Mouse (Mus musculus) hindbrain, embryonic 16.5 days (tissue): ENCODE data around the gene Prss47. TPM values are rescaled to one million over a fixed set of nuclear protein-coding genes. Genes with fewer than 3 reads are reported as not detected.

Experiments used
- ATAC-seq: fragments of 200-750 bp; cut with Nextera tagmentation; 2 replicates; pipeline ENCODE4 v1.8.0; 2017; ENCODE audit warnings: moderate TSS enrichment, moderate library complexity
- H3K27ac ChIP-seq: fragments of 300-500 bp; sonication (generic); 2 replicates; pipeline ENCODE4 v1.5.1; 2014; ENCODE audit warnings: low read depth, mild to moderate bottlenecking, control low read depth, low read length, moderate library complexity
- H3K27me3 ChIP-seq: fragments of 300-500 bp; sonication (generic); replicated peaks from 2 replicates; pipeline ENCODE4 v1.6.1; 2014; ENCODE audit warnings: low read length; ENCODE audit not compliant: control insufficient read depth, insufficient read depth
- H3K36me3 ChIP-seq: fragments of 300-500 bp; sonication (generic); 2 replicates; pipeline ENCODE4 v1.6.1; 2014; ENCODE audit warnings: mild to moderate bottlenecking, low read length, moderate library complexity, mixed read lengths; ENCODE audit not compliant: control insufficient read depth, insufficient read depth
- H3K4me1 ChIP-seq: fragments of 300-500 bp; sonication (generic); 2 replicates; pipeline ENCODE4 v1.6.1; 2014; ENCODE audit warnings: low read depth, low read length; ENCODE audit not compliant: control insufficient read depth, insufficient read depth
- H3K4me2 ChIP-seq: fragments of 300-500 bp; sonication (generic); 2 replicates; pipeline ENCODE4 v1.6.1; 2014; ENCODE audit warnings: mild to moderate bottlenecking, low read length, control low read depth, moderate library complexity
- H3K4me3 ChIP-seq: fragments of 300-500 bp; sonication (generic); 2 replicates; pipeline ENCODE4 v1.5.1; 2014; ENCODE audit warnings: mild to moderate bottlenecking, low read length, control low read depth, moderate library complexity
- H3K9ac ChIP-seq: fragments of 300-500 bp; sonication (generic); 2 replicates; pipeline ENCODE4 v1.6.1; 2014; ENCODE audit warnings: low read depth, mild to moderate bottlenecking, control low read depth, low read length, moderate library complexity
- H3K9me3 ChIP-seq: fragments of 300-500 bp; sonication (generic); 2 replicates; pipeline ENCODE4 v1.6.1; 2014; ENCODE audit warnings: mild to moderate bottlenecking, low read length, moderate library complexity; ENCODE audit not compliant: control insufficient read depth
- WGBS: fragments of 180-500 bp; shearing (Covaris S2); extraction: QIAGEN DNeasy Blood & Tissue Kit; methylation state at CpG from one replicate; pipeline ENCODE4 v1.1.7; 2014; 5-methylcytosine and 5-hydroxymethylcytosine counted together
- polyA plus RNA-seq: library from polyadenylated mRNA; unstranded; fragments of >200 nt; fragmentation: Nextera tagmentation; extraction: Ambion mirVana; gene quantifications from 2 replicates; pipeline ENCODE4 v1.2.1, GENCODE M21; 2015

The Prss47 gene
- polyA plus RNA-seq: not detected in 2 replicates

GRCm38 (mm10) chr13:65052660-65053059 is at the start of gene Prss47:
Prss47 (minus strand) TSS chr13:65052760.
- no peaks in the 10 kb centered on the region for H3K27me3 ChIP-seq
- H3K27ac ChIP-seq: no peak within 1 kb of the TSS
- no peak for ATAC-seq
- no peaks in the 10 kb centered on the region for H3K4me1 ChIP-seq
- 91% methylated on average over 9 of the region's 9 CpGs for WGBS
- H3K9me3 ChIP-seq: 0 out of 2 replicates have a peak, but pooled peaks cover 4% of the 10 kb centered on the region
- H3K9ac ChIP-seq: no peak within 1 kb of the TSS
- H3K4me2 ChIP-seq: no peak within 1 kb of the TSS
- H3K4me3 ChIP-seq: no peak within 1 kb of the TSS
- H3K36me3 ChIP-seq: no peaks in the 10 kb centered on the region

- H3K36me3 ChIP-seq: peaks cover 4% of the 10 kb centered on the region; the same call in 1 of the 2 replicates
- H3K9me3 ChIP-seq: peaks cover 5% of the 10 kb centered on the region; the same call in 1 of the 2 replicates
- WGBS: 98% methylated on average over 3 of the region's 3 CpGs
- H3K9ac ChIP-seq: no peak overlapping the region
- H3K4me1 ChIP-seq: no peaks in the 10 kb centered on the region
- H3K4me3 ChIP-seq: no peak overlapping the region
- H3K27me3 ChIP-seq: no peaks in the 10 kb centered on the region
- H3K27ac ChIP-seq: no peak overlapping the region
- no peak overlapping the region for H3K4me2 ChIP-seq
- ATAC-seq: no peak
Observed at GRCm38 (mm10) chr13:65101232-65101631, 48.7 kb upstream of the Prss47 start.

GRCm38 (mm10) chr13:65100678-65101077 is 48.1 kb upstream of the Prss47 start:
- WGBS: 96% methylated on average over 9 of the region's 9 CpGs
- Histone ChIP-seq H3K9me3 (peaks cover 5% of the 10 kb centered on the region; the same call in 1 of the 2 replicates), H3K4me1 (no peaks in the 10 kb centered on the region), H3K27me3 (no peaks in the 10 kb centered on the region), H3K36me3 (peaks cover 4% of the 10 kb centered on the region; the same call in 1 of the 2 replicates), H3K27ac (no peak overlapping the region), H3K4me3 (no peak overlapping the region), H3K4me2 (no peak overlapping the region), H3K9ac (no peak overlapping the region)
- no peak for ATAC-seq

GRCm38 (mm10) chr13:65097018-65097417 is 44.5 kb upstream of the Prss47 start:
- Histone ChIP-seq H3K27me3 (no peaks in the 10 kb centered on the region), H3K9me3 (peaks cover 5% of the 10 kb centered on the region; the same call in 1 of the 2 replicates), H3K4me2 (no peak overlapping the region), H3K36me3 (peaks cover 9% of the 10 kb centered on the region), H3K4me3 (no peak overlapping the region), H3K27ac (no peak overlapping the region), H3K9ac (no peak overlapping the region), H3K4me1 (no peaks in the 10 kb centered on the region)
- no peak for ATAC-seq

- Histone ChIP-seq H3K27ac (no peak overlapping the region), H3K9me3 (peaks cover 5% of the 10 kb centered on the region; the same call in 1 of the 2 replicates), H3K4me1 (no peaks in the 10 kb centered on the region), H3K9ac (no peak overlapping the region), H3K27me3 (no peaks in the 10 kb centered on the region), H3K4me2 (no peak overlapping the region), H3K4me3 (no peak overlapping the region), H3K36me3 (peaks cover 9% of the 10 kb centered on the region)
- WGBS: 97% methylated on average over 4 of the region's 4 CpGs
- ATAC-seq: no peak
Observed at GRCm38 (mm10) chr13:65095923-65096322, 43.4 kb upstream of the Prss47 start.

- Histone ChIP-seq H3K4me3 (no peak overlapping the region), H3K9ac (no peak overlapping the region), H3K27ac (no peak overlapping the region), H3K4me1 (no peaks in the 10 kb centered on the region), H3K9me3 (no peaks in the 10 kb centered on the region), H3K4me2 (no peak overlapping the region), H3K36me3 (peaks cover 16% of the 10 kb centered on the region), H3K27me3 (no peaks in the 10 kb centered on the region)
- ATAC-seq: no peak
- 95% methylated on average over 2 of the region's 2 CpGs for WGBS
Observed at GRCm38 (mm10) chr13:65069969-65070368, 17.4 kb upstream of the Prss47 start.

GRCm38 (mm10) chr13:65035057-65035456 is 17.5 kb downstream of the Prss47 start:
- ATAC-seq: no peak
- Histone ChIP-seq H3K4me2 (no peak overlapping the region), H3K27ac (no peak overlapping the region), H3K9me3 (no peaks in the 10 kb centered on the region), H3K27me3 (no peaks in the 10 kb centered on the region), H3K9ac (no peak overlapping the region), H3K4me1 (no peaks in the 10 kb centered on the region), H3K36me3 (no peaks in the 10 kb centered on the region), H3K4me3 (no peak overlapping the region)
- 67% methylated on average over 4 of the region's 4 CpGs for WGBS

GRCm38 (mm10) chr13:65032758-65033157 is 19.8 kb downstream of the Prss47 start, which contains the start of gene Spata31d1c:
Spata31d1c (plus strand) TSS chr13:65033058.
- Histone ChIP-seq H3K4me1 (no peaks in the 10 kb centered on the region), H3K4me3 (no peak within 1 kb of the TSS), H3K36me3 (no peaks in the 10 kb centered on the region), H3K4me2 (no peak within 1 kb of the TSS), H3K27ac (no peak within 1 kb of the TSS), H3K27me3 (no peaks in the 10 kb centered on the region), H3K9me3 (no peaks in the 10 kb centered on the region), H3K9ac (no peak within 1 kb of the TSS)
- ATAC-seq: no peak

GRCm38 (mm10) chr13:65011052-65011738 is 41.4 kb downstream of the Prss47 start:
- whole genome bisulfite sequencing: 68% methylated on average over 4 of the region's 4 CpGs
- Histone ChIP-seq H3K27ac (no peak overlapping the region), H3K4me3 (no peak overlapping the region), H3K4me2 (no peak overlapping the region), H3K36me3 (no peaks in the 10 kb centered on the region), H3K9ac (no peak overlapping the region), H3K4me1 (no peaks in the 10 kb centered on the region), H3K27me3 (no peaks in the 10 kb centered on the region), H3K9me3 (no peaks in the 10 kb centered on the region)
- no peak for ATAC-seq
